Mouse (Mus musculus) midbrain, embryonic 13.5 days (tissue): ENCODE data around the gene Ewsr1. TPM values are rescaled to one million over a fixed set of nuclear protein-coding genes. Genes with fewer than 3 reads are reported as not detected.

Source experiments
- ATAC-seq: fragments of 200-750 bp; cut with Nextera tagmentation; 2 replicates; pipeline ENCODE4 v1.8.0; 2017; ENCODE audit warnings: mild to moderate bottlenecking, moderate TSS enrichment, moderate library complexity
- H3K27ac ChIP-seq: fragments of 300-500 bp; sonication (generic); 2 replicates; pipeline ENCODE4 v1.5.1; 2015; ENCODE audit warnings: inconsistent platforms, mild to moderate bottlenecking, moderate library complexity
- H3K27me3 ChIP-seq: fragments of 300-500 bp; sonication (generic); 2 replicates; pipeline ENCODE4 v1.6.1; 2015; ENCODE audit warnings: mild to moderate bottlenecking, inconsistent platforms
- H3K36me3 ChIP-seq: fragments of 300-500 bp; sonication (generic); 2 replicates; pipeline ENCODE4 v1.6.1; 2015; ENCODE audit warnings: mild to moderate bottlenecking, inconsistent platforms
- H3K4me1 ChIP-seq: fragments of 300-500 bp; sonication (generic); replicated peaks from 2 replicates; pipeline ENCODE4 v1.6.1; 2015; ENCODE audit warnings: inconsistent platforms
- H3K4me2 ChIP-seq: fragments of 300-500 bp; sonication (generic); replicated peaks from 2 replicates; pipeline ENCODE4 v1.6.1; 2015; ENCODE audit warnings: moderate library complexity, mild to moderate bottlenecking, inconsistent platforms
- H3K4me3 ChIP-seq: fragments of 300-500 bp; sonication (generic); replicated peaks from 2 replicates; pipeline ENCODE4 v1.5.1; 2015; ENCODE audit warnings: mild to moderate bottlenecking, inconsistent platforms
- H3K9ac ChIP-seq: fragments of 300-500 bp; sonication (generic); replicated peaks from 2 replicates; pipeline ENCODE4 v1.6.1; 2015; ENCODE audit warnings: mild to moderate bottlenecking, inconsistent platforms
- H3K9me3 ChIP-seq: fragments of 300-500 bp; sonication (generic); 2 replicates; pipeline ENCODE4 v1.6.1; 2016; ENCODE audit warnings: mild to moderate bottlenecking, inconsistent platforms
- WGBS: fragments of 180-500 bp; shearing (Covaris S2); methylation state at CpG from one replicate; pipeline ENCODE4 v1.1.7; 2015; 5-methylcytosine and 5-hydroxymethylcytosine counted together
- polyA plus RNA-seq: library from polyadenylated mRNA; unstranded; fragments of >200 nt; fragmentation: Nextera tagmentation; extraction: Ambion mirVana; gene quantifications from 2 replicates; pipeline ENCODE4 v1.2.1, GENCODE M21; 2015

The Ewsr1 gene
- polyA plus RNA-seq, 1 experiment from 2014 or later, result 776 TPM

DNA sequence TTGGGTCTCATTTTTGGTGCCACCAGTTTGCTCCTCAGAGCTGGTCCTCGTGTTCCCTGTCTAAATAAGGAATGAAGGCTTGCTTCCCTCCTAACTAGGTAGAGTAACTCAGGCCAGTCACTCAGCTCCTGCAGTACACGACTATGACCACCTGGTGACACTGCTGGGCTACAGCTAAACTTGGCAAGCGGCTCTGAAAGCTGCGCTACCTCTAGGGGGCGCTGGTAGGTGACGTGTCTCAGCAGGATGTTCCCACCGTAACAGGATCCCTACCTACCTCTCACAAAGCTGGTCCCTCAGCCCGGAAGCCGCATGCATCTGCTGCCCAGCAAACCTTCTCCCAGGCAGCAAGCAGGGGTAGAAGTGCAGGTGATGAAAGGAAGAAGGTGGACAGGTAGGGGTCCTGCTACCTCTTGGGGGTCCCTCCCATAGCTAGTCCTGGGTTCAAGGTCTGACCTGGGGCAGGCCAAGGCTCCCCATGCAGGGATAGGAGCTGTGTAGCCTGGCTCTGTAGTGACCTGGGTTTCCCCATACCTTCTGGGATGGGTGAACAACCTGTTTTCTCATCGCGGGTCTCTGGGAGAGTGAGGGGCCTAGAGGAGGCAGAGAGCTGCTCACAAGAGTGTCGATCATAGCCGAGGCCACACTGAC lies 16.0 kb upstream of the Ewsr1 start:
- no peak overlapping the region for H3K4me2 ChIP-seq
- H3K4me1 ChIP-seq, result peaks cover 6% of the 10 kb centered on the region; the same call in 1 of the 2 replicates
- WGBS, result 31% methylated on average over 13 of the region's 13 CpGs
- H3K36me3 ChIP-seq, result no peaks in the 10 kb centered on the region
- H3K27ac ChIP-seq, result no peak overlapping the region
- ATAC-seq, result peak; percentile 58; the same call in 1 of the 2 replicates
- no peak overlapping the region for H3K4me3 ChIP-seq
- H3K9ac ChIP-seq, result no peak overlapping the region
- H3K27me3 ChIP-seq, result no peaks in the 10 kb centered on the region
- H3K9me3 ChIP-seq, result no peaks in the 10 kb centered on the region

DNA sequence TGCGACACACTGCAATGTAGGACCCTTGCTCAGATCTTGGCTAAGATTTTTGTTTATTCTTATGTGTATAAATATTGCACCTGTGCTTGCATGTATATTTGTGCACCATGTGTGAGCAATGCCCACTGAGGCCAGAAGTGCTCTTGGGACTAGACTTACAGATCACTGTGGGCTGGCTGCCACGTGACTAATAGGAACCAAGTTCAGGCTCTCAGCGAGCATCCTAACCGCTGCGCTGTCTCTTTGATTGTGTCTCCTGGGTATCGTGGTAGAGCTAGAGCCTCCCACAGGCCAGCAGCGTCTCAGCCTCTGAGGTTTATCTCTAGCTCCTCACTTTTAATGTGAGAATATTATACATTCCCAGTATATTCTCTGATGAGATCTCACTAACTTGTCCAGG lies 14.6 kb upstream of the Ewsr1 start:
- Histone ChIP-seq H3K4me3 (no peak overlapping the region), H3K4me2 (no peak overlapping the region), H3K27ac (no peak overlapping the region), H3K9me3 (no peaks in the 10 kb centered on the region), H3K27me3 (no peaks in the 10 kb centered on the region), H3K36me3 (no peaks in the 10 kb centered on the region), H3K4me1 (peaks cover 6% of the 10 kb centered on the region; the same call in 1 of the 2 replicates), H3K9ac (no peak overlapping the region)
- 84% methylated on average over 7 of the region's 7 CpGs for WGBS
- ATAC-seq, result no peak

DNA sequence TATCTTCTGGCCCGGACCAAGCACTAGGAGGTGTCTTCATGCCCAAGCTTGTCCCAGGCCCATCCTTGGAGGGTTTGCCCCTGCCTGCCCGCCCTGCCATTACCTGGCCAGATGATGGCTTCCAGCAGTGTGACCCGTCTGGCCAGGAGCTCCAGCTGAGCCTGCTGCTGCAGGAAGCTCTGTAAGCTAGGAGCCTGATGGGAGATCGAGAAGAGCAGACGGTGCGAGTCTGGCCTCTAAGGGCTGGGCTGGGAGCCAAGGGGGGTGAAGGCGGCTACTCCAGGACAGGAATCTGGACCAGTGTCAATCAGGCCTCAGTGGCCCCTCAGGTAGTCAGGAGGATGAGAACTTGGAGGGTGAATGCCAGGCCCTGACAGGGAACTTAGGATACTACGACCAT lies 10.4 kb upstream of the Ewsr1 start:
- Histone ChIP-seq H3K27me3 (no peaks in the 10 kb centered on the region), H3K27ac (no peak overlapping the region), H3K4me3 (no peak overlapping the region), H3K9me3 (no peaks in the 10 kb centered on the region), H3K9ac (no peak overlapping the region), H3K4me2 (no peak overlapping the region), H3K4me1 (peaks cover 6% of the 10 kb centered on the region; the same call in 1 of the 2 replicates), H3K36me3 (peaks cover 12% of the 10 kb centered on the region)
- WGBS, result 78% methylated on average over 8 of the region's 8 CpGs
- ATAC-seq, result no peak

DNA sequence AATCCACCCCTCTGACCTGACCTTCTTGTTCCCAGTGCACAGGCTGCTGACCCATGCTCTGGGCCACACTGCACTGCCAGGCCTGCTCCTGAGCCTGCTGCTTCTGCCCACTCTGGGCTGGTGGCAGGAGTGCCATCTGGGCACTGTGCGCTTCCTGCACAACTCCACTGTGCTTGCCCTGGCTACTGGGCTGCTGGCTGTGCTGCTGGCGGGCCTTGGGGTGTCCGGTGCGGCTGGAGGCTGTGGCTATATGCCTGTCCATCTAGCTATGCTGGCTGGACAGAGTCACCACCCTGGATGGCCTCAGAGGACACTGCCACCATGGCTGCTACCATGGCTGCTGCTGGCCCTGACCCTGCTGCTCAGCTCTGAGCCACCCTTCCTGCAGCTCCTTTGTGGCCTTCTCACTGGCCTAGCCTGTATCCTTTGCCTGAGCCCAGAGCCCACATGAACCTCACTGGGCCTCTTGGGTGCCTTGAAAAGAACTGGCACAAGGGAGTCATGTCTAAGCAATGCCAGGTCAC lies 5.0 kb upstream of the Ewsr1 start:
- ATAC-seq, result no peak
- Histone ChIP-seq H3K27ac (no peak overlapping the region), H3K4me3 (no peak overlapping the region), H3K9ac (no peak overlapping the region), H3K27me3 (no peaks in the 10 kb centered on the region), H3K9me3 (no peaks in the 10 kb centered on the region), H3K36me3 (peaks cover 25% of the 10 kb centered on the region), H3K4me1 (peaks cover 17% of the 10 kb centered on the region), H3K4me2 (no peak overlapping the region)
- 97% methylated on average over 4 of the region's 4 CpGs for WGBS

DNA sequence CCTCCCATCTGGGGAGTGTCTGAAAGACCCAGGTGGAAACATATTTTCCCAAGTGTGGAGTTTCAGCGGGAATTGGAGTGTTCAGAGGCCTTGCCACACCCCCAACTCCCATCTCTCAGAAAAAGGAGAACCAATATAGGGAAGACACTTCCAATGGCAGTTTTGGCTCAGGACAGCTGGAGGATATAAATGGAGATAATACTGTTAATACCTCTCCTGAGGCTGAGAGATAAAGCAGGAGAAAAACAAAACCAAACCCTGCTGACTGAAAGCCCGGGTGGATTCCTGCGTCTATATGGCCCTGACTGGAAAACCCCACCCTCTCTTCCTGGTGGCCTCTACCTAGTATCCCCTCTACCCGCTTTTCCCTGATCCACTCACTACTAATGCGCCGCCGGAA lies 3.3 kb upstream of the Ewsr1 start:
- Histone ChIP-seq H3K9ac (no peak overlapping the region), H3K27ac (no peak overlapping the region), H3K4me3 (no peak overlapping the region), H3K27me3 (no peaks in the 10 kb centered on the region), H3K4me2 (no peak overlapping the region), H3K9me3 (no peaks in the 10 kb centered on the region), H3K4me1 (peaks cover 21% of the 10 kb centered on the region), H3K36me3 (peaks cover 25% of the 10 kb centered on the region)
- 91% methylated on average over 7 of the region's 7 CpGs for WGBS
- ATAC-seq, result no peak

DNA sequence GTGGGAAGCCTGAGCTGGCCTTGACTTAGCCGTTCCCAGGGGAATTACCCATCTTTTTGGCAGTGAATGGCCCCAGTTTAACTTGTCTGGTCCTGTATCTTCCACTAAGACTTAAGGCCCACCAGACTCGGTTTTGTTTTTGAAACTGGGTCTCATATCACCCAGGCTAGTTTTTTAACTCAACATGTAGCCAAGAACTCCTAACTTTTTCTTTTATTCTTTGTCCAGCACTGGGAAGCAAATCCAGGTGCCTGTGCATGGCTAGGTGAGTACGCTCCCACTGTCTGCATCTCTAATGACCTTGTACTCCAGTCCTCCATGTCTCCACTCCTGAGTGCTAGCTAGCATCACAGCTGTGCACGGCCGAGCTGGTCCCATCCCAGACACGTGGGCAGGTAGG lies 2.6 kb upstream of the Ewsr1 start:
- Histone ChIP-seq H3K4me2 (no peak overlapping the region), H3K9ac (no peak overlapping the region), H3K27me3 (no peaks in the 10 kb centered on the region), H3K27ac (no peak overlapping the region), H3K9me3 (no peaks in the 10 kb centered on the region), H3K4me3 (no peak overlapping the region), H3K4me1 (peaks cover 28% of the 10 kb centered on the region), H3K36me3 (peaks cover 25% of the 10 kb centered on the region)
- no peak for ATAC-seq
- WGBS, result 90% methylated on average over 6 of the region's 6 CpGs

DNA sequence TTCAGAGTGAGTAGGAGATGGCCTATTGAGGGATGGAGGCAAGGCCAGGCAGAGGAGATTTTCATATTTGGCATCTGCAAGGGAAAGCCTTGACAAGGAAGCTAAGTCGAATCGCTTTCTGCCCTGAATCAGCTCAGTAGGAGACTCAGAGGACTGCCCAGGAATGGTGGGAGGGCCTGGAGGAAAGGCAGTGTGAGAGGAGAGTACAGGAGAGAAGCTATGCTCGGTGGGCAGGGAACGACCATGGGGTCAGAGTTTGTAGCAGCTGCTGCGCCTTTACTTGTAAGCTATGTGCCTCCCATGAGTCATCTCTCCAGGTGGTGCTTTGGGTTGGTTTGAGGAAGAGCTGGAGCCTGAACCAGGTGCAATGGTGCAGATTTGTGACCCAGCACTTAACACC lies 1.7 kb upstream of the Ewsr1 start:
- peak overlapping the region; percentile 99 for H3K4me3 ChIP-seq
- no peaks in the 10 kb centered on the region for H3K27me3 ChIP-seq
- H3K27ac ChIP-seq, result peak overlapping the region; percentile 92; the same call in 1 of the 2 replicates
- H3K4me2 ChIP-seq, result peak overlapping the region; percentile 76
- WGBS, result 49% methylated on average over 5 of the region's 5 CpGs
- H3K36me3 ChIP-seq, result peaks cover 25% of the 10 kb centered on the region
- peaks cover 36% of the 10 kb centered on the region for H3K4me1 ChIP-seq
- no peaks in the 10 kb centered on the region for H3K9me3 ChIP-seq
- ATAC-seq, result no peak
- peak overlapping the region; percentile 99 for H3K9ac ChIP-seq

DNA sequence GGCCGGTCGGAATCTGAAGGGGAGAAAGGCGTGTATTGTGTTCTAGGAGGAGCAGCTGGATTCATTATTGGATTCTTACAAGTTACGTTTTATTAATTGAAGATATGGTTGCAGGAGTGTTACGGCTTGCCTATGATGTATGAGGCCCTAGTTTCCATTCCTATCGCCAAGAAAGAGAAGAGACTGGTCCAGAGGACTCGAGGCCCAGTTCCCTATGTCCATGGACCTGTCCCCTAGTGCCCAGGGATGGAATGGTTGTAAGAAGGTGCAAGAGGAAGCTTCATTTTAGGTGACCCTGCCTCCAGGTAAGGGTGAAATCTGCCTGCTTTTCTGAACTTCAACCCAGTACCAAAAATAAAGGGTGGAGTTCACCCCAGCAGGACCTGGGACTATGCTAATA lies 1.2 kb upstream of the Ewsr1 start:
- peak overlapping the region; percentile 99 for H3K4me3 ChIP-seq
- H3K9ac ChIP-seq, result peak overlapping the region; percentile 99
- H3K36me3 ChIP-seq, result peaks cover 20% of the 10 kb centered on the region
- peaks cover 38% of the 10 kb centered on the region for H3K4me1 ChIP-seq
- no peak for ATAC-seq
- H3K4me2 ChIP-seq, result peak overlapping the region; percentile 76
- peak overlapping the region; percentile 92 for H3K27ac ChIP-seq
- no peaks in the 10 kb centered on the region for H3K9me3 ChIP-seq
- H3K27me3 ChIP-seq, result no peaks in the 10 kb centered on the region
- WGBS, result under 1% methylated on average over 7 of the region's 7 CpGs

DNA sequence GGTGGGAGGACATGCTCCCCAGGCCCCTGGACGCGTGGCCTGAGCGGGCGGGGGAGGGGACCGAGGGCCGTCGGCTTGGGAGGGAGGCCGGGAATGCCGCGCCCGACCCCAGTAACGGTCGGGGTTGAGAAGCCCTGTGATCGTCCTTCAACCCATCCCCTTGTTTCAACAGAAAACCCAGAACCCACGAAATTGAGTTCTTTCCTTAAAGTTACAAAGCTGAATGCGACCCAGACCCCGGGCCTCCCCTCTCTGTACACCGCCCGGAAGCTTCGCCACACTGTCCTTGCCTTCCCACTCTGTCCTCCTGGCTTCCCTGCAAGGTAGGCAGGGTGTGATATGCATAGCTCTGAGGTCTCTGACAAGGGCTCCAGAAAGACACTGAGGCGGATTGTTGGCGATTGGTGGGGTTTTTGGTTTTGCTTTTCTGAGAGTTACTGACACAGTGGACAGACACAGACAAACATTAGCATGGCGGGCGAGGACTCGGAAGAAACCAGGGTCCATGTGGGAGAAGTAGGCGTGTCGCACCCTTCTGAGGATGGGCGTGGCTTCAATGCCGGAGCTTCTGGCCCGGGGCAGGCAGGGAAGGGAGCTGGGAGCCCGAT lies 614 bp upstream of the Ewsr1 start:
- H3K27me3 ChIP-seq, result no peaks in the 10 kb centered on the region
- WGBS, result 0% methylated on average over 31 of the region's 31 CpGs
- H3K4me3 ChIP-seq, result peak overlapping the region; percentile 99
- peaks cover 38% of the 10 kb centered on the region for H3K4me1 ChIP-seq
- peak overlapping the region; percentile 99 for H3K9ac ChIP-seq
- ATAC-seq, result peak; percentile 84
- H3K36me3 ChIP-seq, result peaks cover 15% of the 10 kb centered on the region; the same call in 1 of the 2 replicates
- peak overlapping the region; percentile 76 for H3K4me2 ChIP-seq
- peak overlapping the region; percentile 92 for H3K27ac ChIP-seq
- H3K9me3 ChIP-seq, result no peaks in the 10 kb centered on the region

DNA sequence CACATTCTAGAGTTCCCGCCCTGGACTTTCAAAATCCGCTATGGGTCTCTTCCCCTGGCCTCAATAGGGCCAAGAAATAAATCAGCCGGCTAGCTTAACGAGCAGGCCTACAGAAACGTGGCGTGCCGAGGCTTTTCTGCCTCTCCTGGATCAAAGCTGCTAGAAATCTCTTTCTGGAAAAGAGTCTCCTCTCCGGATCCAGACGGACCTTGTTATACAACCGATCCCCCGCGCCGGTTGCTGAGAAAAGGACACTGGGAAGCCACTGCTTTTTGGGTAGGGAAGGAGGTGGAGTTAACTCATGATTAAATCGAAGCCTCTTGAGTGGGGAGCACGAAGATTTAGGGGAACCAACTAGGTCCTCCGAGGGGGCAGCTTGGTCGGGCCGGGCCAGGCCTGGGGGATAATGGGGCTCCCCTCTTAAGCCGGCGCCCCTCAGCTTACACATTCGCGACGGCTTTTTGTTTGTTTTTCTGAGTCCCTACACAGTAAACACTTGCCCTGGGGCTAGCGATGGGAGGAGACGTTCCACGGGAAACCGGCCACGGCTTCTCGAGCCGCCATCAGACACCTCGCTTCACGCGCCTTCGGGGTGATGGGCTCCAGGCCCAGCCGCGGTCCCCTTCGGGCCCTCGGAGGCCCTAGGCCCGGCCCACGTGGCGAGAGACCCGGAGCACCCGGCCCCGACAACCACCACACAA lies 881 bp downstream of the Ewsr1 start:
- WGBS, result under 1% methylated on average over 44 of the region's 44 CpGs
- Histone ChIP-seq H3K27me3 (no peaks in the 10 kb centered on the region), H3K4me1 (peaks cover 42% of the 10 kb centered on the region), H3K9ac (peak overlapping the region; percentile 99), H3K27ac (peak overlapping the region; percentile 92), H3K9me3 (no peaks in the 10 kb centered on the region), H3K4me3 (peak overlapping the region; percentile 99), H3K4me2 (peak overlapping the region; percentile 95), H3K36me3 (peaks cover 1% of the 10 kb centered on the region; the same call in 1 of the 2 replicates)
- peak; percentile 53 for ATAC-seq

DNA sequence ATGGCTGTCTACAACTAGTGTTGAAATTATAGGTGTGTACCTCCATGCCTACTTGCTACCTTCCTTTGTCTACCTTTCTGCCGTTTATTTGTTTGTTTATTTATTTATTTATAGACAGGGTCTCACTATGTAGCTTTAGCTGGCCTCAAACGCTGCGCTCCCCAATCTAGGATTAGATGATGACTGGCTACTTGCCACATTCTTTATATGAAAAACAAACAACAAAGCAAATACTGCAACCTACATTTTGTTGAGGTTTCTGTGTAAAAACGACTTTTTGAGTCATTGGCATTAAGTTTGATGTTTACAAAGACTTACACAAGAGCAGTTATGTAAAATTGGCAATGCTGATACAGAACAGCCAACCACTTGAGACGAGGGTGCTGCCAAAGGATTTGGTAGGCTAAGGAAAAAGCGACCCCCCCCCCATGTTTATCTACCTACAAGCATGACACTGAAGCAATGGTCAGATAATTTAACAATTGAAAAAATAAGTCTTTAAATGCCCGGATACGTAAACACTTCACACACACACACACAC lies 2.5 kb downstream of the Ewsr1 start:
- no peak for ATAC-seq
- WGBS, result 74% methylated on average over 8 of the region's 8 CpGs
- no peaks in the 10 kb centered on the region for H3K9me3 ChIP-seq
- peaks cover 41% of the 10 kb centered on the region for H3K4me1 ChIP-seq
- peaks cover 11% of the 10 kb centered on the region for H3K36me3 ChIP-seq
- peak overlapping the region; percentile 95 for H3K4me2 ChIP-seq
- no peak overlapping the region for H3K9ac ChIP-seq
- no peak overlapping the region for H3K27ac ChIP-seq
- peak overlapping the region; percentile 99 for H3K4me3 ChIP-seq
- H3K27me3 ChIP-seq, result no peaks in the 10 kb centered on the region

DNA sequence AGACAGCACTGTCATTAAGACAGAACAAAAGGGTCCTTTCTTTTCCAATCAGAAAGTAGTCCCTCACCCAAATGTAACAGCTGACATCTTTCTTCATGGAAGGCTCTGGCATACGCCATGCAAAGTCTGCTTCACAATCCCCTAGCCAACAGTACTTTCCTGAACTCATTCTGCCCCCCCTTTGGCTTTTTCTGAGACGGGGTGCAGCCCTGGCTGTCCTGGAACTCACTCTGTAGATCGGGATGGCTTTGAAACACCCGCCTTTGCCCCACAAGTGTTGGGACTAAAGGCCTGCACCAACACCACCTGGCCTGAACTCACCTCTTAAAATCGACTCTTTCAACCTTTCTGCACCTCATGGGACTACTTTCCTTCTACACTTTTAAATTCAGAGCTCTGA lies 3.2 kb downstream of the Ewsr1 start:
- H3K9ac ChIP-seq, result no peak overlapping the region
- WGBS, result 82% methylated on average over 5 of the region's 5 CpGs
- no peak overlapping the region for H3K27ac ChIP-seq
- H3K4me1 ChIP-seq, result peaks cover 35% of the 10 kb centered on the region
- H3K27me3 ChIP-seq, result no peaks in the 10 kb centered on the region
- H3K4me3 ChIP-seq, result no peak overlapping the region
- peaks cover 17% of the 10 kb centered on the region for H3K36me3 ChIP-seq
- ATAC-seq, result no peak
- no peaks in the 10 kb centered on the region for H3K9me3 ChIP-seq
- H3K4me2 ChIP-seq, result peak overlapping the region; percentile 95
